Mouse (Mus musculus) cerebellum, postnatal 10 days (tissue): ENCODE results near the gene Vmn2r103.

Experiments used
- DNase-seq, 2 experiments: peaks; one replicate each; pipeline ENCODE4 v3.0.0; 2021; ENCODE audit warnings: mixed read lengths in 2 of 2

The Vmn2r103 gene

GRCm38 (mm10) chr17:19773063-19773462 is at the start of gene Vmn2r103:
TSS of gene Vmn2r103 (plus strand) at chr17:19773363.
- no peak for DNase-seq

DNA sequence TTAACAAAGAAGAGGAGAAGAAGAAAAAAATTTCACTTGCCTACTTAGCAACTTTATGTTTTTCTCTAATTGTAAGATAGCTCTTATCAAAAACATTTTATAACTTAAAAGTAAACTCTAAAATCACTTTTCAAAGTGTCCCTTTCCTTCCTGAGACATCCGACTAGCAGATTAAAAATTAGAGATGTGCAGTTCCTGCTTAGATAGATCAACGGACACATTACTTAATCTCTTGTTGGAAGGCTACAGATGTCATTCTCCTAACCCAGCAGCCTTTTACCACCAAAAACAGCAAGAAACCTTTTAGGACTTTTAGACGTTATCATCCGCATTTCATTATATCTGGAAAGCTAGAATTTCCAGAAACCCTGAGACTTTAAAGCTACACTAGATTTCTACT is 5.8 kb downstream of the Vmn2r103 start:
- DNase-seq: no peak

- DNase-seq: no peak
Observed at GRCm38 (mm10) chr17:19789248-19789647, 16.1 kb downstream of the Vmn2r103 start.
